Mouse (Mus musculus) frontal cortex, postnatal 14 days (tissue): Measurements from ENCODE around the gene Slc27a5.

ENCODE experiments used
- DNase-seq, 2 experiments: peaks; one replicate each; pipeline ENCODE4 v3.0.0; 2022; ENCODE audit warnings: low spot score in 2 of 2

Gene Slc27a5

GRCm38 (mm10) chr7:13024805-13025204, 26.8 kb upstream of the Slc27a5 start:
- DNase-seq = peak; percentile 80

GRCm38 (mm10) chr7:13023928-13024731, 26.1 kb upstream of the Slc27a5 start:
- DNase-seq = peak; percentile 92 to 95

GRCm38 (mm10) chr7:13022773-13023535, 25.0 kb upstream of the Slc27a5 start:
- no peak for DNase-seq

GRCm38 (mm10) chr7:13015217-13015616, 17.2 kb upstream of the Slc27a5 start:
- DNase-seq = no peak

GRCm38 (mm10) chr7:13014275-13014839, 16.4 kb upstream of the Slc27a5 start:
- DNase-seq = no peak

GRCm38 (mm10) chr7:13013671-13014070, 15.7 kb upstream of the Slc27a5 start:
- DNase-seq = no peak

- DNase-seq = no peak
Measured at GRCm38 (mm10) chr7:13010005-13010908, 12.3 kb upstream of the Slc27a5 start, which contains the start of gene Zbtb45. Zbtb45 (minus strand) TSS chr7:13010034.

- peak; percentile 87 to 94 for DNase-seq
Measured at GRCm38 (mm10) chr7:13009143-13010004, 11.4 kb upstream of the Slc27a5 start.

- DNase-seq = no peak
Measured at GRCm38 (mm10) chr7:13007341-13008092, 9.5 kb upstream of the Slc27a5 start.

GRCm38 (mm10) chr7:13006531-13006930, 8.5 kb upstream of the Slc27a5 start:
- DNase-seq = no peak

- DNase-seq = no peak
Measured at GRCm38 (mm10) chr7:13006011-13006410, 8.0 kb upstream of the Slc27a5 start.

- no peak for DNase-seq
Measured at GRCm38 (mm10) chr7:13003380-13003779, 5.4 kb upstream of the Slc27a5 start.

GRCm38 (mm10) chr7:13001584-13001983, 3.6 kb upstream of the Slc27a5 start:
- no peak for DNase-seq

- DNase-seq = no peak
Measured at GRCm38 (mm10) chr7:12998851-12999250, 859 bp upstream of the Slc27a5 start, which contains the start of gene Trim28. Trim28 (plus strand) TSS chr7:12999114.

- DNase-seq = no peak
Measured at GRCm38 (mm10) chr7:12997230-12997629, 762 bp downstream of the Slc27a5 start.

GRCm38 (mm10) chr7:12995862-12996261, 2.1 kb downstream of the Slc27a5 start:
- DNase-seq = no peak

GRCm38 (mm10) chr7:12993148-12993547, 4.8 kb downstream of the Slc27a5 start:
- DNase-seq = no peak

GRCm38 (mm10) chr7:12992222-12992621, 5.8 kb downstream of the Slc27a5 start:
- no peak for DNase-seq

- DNase-seq = no peak
Measured at GRCm38 (mm10) chr7:12987409-12988189, 10.4 kb downstream of the Slc27a5 start.
